Mouse (Mus musculus) layer of hippocampus, adult 8-10 months (tissue): Measurements from ENCODE around the gene Fbxo4. TPM values are rescaled to one million over a fixed set of nuclear protein-coding genes. Genes with fewer than 3 reads are reported as not detected.

Source experiments
- DNase-seq, 2 experiments: peaks; one replicate each; pipeline ENCODE4 v3.0.0; 2022; ENCODE audit warnings: low spot score in 2 of 2
- total RNA-seq, 4 experiments: library from RNA; stranded (reverse); gene quantifications; 2 replicates each; pipeline ENCODE4 v1.2.4; 2022

Fbxo4 gene
- total RNA-seq: 10 to 100 TPM in 2 of 4 experiments, 1 to 10 TPM in 2; 8.5 to 11.0 (median 9.9) TPM

GRCm38 (mm10) chr15:3979061-3979848, at the start of gene Fbxo4:
Gene Fbxo4, minus strand, starts transcription at chr15:3979573.
- peak; percentile 66 to 71 for DNase-seq

DNA sequence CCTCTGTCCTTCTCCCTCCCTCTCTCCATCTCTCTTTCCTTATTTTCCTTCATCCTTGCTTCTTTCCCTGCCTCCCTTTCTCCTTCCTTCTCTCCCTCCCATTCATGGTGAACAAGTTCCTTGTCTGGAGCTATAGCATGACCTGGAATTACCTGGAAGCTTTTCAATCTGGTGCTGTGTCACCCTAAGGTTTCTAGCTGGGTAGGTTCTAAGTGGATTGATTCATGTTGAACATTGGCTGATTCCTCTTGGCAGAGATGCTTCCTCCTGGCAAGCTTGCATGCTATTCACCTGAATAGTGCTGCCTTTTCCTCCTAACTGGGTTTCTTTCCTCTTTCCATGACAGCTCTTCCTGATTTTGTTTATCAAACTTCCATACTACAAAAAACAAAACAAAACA, 49.6 kb upstream of the Fbxo4 start:
- DNase-seq: no peak

DNA sequence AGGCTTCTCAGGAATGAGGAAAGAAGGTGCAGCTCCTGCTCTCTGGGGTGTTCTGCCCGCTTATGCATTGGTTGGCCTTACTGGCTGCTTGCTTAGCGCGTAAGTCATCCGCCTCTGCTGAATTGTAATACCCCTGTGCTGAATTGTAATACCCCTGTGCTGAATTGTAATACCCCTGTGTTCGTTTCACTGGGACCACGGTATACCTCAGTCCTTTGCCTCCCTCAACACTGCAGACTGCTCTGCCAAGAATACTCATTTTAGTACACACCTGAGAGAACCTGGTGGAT, 49.0 kb upstream of the Fbxo4 start:
- no peak for DNase-seq

DNA sequence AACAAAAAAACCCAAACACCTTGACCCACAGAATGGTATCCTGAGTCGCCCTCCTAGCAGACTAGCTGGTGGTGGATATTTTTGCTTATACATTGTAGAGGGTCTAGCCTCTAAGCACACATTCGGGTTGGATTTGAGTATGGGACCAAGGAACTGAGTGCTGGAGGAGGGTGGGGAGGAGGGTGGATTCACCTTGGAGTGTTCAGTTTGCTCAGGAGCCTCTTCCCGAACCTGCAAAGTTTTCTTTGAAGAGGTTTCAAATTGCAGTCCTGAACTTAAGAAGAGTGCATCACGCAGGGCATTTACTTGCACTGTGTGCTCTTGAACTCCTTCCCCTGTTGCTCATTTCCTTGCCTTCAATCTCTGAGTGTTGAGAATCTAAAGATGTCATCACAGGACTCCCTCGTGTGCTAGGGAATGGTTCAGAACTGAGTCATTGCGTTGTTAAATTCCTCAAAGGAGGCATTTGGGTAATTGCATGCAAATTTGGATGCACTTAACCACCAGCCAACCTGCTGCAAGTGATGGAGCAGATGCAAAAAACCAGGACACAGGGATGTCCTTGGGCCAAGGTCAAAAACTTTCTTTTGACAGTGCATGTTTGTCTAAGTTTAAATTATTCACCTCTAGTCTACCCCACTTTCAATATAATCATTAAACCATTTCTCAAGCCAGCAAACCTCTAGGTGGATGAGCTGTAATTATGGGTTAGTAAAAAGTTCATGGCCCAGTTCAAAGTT, 48.5 kb upstream of the Fbxo4 start:
- no peak for DNase-seq

GRCm38 (mm10) chr15:4026831-4027584, 47.6 kb upstream of the Fbxo4 start:
- peak; percentile 81 to 82 for DNase-seq

DNA sequence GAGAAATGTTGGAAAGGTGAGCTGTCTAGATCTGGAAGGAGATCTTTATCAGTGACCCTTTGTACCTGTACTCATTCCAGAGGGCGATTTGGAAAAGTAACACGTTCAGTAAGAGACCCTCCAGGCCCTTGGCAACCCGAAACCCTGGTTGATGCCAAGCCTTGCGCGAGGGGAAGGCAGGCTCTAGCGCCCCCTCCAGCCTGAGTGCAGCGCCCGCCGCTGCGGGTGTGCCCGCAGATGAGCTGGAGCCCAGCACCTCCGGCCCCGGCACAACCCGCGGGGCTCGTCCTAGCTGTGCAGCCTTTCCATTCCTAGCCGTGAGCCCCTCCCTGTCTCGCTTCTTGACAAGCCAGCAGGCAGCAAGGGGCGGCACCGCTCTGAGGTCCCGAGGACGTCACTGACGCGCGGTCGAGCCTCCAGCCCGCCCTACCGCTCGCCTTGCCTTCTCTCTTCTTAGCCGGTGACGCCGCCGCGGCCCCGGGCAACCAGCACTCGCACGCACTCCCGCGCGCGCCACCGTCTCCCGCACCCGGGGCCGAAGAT, 46.9 kb upstream of the Fbxo4 start, which contains the start of gene Oxct1:
TSS of gene Oxct1 (plus strand) at position 153 of the 543 bp plus-strand sequence.
- peak; percentile 93 for DNase-seq

DNA sequence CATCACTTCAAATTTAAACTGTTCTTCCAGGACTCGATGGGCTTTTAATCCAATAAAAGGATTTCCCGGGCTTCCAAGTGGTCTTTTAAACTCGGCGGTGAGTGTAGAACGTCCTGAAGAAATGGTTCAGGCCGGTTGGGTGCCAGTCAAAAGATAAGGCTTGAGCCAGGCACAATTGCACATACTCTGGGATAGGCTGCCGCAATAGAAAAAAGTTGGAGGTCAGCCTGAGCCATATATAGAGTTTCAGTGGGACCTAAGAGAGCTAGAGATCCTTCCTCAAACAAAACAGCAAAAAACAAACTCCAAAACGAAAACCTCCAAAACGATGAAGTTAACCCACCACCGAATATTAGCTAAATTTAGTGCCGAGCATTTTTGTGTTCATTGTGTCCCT, 46.1 kb upstream of the Fbxo4 start:
- no peak for DNase-seq

DNA sequence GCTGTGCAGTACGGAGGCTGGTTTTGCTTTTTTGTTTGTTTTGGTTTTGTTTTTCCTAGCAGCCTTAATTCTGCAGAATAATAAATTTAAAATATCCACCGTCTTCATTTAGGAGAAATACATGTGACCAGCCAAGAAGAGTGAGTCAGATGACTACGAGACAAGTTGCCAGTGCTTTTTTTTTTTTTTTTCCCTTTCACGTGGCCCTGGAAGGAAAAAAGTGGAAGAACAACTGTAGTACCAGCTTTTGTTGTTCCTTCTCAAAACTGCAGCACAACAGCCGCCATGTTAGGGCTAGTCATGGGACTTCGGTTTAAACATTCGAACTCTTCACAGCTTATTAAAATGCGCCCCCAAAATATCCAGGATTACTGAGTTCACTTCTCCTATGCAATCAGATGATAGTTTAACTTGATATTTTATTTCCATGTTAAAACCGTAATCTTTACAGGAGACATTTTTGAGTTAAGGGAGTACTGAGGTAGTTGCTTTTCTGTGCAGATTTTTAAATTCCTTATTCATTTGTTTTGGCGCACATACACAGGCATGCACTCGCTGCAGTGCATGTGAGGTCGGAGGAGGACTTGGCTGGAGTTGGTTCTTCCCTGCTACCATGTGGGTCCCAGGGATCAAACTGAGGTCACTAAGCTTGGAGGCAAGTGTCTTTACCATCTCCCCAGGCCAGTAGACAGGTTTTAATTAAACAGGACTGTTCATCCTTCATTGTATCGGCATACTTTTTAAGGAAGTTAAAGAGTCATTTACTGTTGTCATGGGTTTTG, 45.5 kb upstream of the Fbxo4 start:
- no peak for DNase-seq

DNA sequence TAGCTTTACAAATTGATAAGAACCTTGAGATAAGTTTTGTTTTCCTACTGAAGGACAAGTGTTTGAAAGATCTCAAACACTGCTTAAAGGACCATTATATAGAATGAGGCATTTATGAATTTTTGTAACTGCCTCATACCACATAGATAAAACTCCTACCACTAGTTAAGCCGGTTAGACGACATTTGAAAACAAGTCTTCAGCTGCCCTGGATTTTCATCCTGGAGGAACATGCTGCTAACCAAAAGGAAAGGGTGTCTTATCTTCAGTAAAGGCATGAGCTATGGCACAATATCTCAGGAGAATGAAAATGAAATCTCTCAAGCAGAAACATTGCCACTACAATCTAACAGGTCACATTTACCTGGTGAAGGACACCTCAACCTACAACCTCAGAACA, 44.4 kb upstream of the Fbxo4 start:
- DNase-seq: no peak

- no peak for DNase-seq
Measured at GRCm38 (mm10) chr15:4020711-4021110, 41.3 kb upstream of the Fbxo4 start.

DNA sequence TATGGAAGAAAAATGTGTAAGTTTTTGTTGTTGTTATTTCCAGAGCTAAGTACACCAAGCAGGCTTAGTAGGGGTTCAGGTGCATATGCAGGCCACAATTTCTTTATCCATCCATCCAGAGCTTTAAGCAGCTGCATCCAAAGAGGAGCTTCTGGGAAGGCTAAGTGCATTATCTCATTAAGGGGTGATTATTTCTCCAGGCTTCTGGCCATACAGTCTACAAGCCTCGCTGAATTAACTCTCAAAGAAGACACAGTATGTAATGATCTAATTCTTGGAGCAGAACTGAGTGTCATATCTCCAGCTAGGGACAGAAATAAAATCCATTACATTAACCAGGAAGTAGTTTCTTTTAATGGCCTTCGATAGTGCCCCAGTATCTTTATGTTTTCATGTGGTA, 34.5 kb upstream of the Fbxo4 start:
- DNase-seq: no peak

- no peak for DNase-seq
Measured at GRCm38 (mm10) chr15:4000536-4000935, 21.2 kb upstream of the Fbxo4 start.

DNA sequence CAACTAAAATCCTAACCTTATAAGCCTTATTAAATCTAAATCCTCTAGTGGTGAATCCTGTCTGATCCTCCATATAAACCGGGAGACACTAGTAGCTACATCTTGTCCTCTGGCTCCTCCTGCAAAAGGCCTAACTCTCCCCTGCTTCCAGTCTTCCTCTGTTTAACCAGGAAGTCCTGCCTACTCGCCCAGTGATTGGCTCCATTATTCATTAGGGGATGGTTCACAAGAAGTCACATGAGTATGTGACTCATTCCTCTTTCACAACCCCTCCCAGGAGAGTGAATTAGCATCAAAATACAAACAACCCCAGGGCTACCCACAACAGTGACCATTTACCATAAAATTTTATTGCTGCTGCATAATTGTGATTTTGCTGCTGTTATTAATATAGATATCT, 19.8 kb upstream of the Fbxo4 start:
- no peak for DNase-seq

GRCm38 (mm10) chr15:3996267-3997010, 17.1 kb upstream of the Fbxo4 start:
- DNase-seq: no peak

GRCm38 (mm10) chr15:3995448-3996266, 16.3 kb upstream of the Fbxo4 start, which contains the start of gene AW549877:
Gene AW549877, minus strand, starts transcription at chr15:3995744.
- peak; percentile 98 for DNase-seq

DNA sequence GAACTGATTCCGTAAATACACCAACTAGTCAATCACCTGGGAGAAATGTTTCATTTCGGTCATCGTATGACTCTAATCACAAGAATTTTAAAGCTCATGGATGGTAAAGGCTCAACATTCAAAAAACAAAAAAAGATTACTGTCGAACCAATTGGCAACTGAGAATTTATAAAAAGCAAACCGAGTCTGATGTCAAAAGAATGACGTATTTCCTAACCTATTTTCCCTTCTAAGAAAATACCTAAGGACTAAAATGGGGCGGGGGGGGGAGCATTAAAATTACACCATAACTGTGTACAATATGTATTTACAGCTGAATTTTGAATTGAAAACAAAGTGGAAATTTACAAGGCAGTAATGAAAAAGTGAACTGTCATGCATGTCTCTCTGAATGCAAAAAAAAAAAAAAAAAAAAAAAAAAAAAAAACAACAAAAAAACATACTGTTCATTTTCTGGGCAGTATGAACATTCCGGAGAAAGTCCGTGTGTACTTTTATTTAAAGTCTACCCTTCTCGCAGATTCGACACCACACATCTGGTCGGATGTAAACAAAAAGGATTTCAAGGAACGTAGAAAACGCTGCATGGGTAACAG, 15.6 kb upstream of the Fbxo4 start:
- DNase-seq: no peak

DNA sequence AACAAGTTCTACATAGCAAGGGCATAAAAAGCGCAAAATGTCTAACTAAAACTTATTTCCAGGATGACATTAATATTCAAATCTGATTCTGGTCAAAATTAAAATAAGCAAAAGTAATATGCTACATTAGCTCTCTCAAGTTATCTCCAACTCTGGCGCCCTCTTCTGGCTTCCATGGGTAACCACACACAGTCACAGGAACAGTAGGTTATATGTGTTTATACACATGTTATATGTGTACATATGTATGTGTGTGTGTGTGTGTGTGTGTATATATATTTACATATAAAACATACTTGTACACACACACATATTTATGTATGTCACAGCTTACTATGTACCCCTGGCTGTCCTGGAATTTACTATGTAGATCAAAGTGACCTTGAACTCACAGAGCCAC, 8.6 kb upstream of the Fbxo4 start:
- DNase-seq: no peak

DNA sequence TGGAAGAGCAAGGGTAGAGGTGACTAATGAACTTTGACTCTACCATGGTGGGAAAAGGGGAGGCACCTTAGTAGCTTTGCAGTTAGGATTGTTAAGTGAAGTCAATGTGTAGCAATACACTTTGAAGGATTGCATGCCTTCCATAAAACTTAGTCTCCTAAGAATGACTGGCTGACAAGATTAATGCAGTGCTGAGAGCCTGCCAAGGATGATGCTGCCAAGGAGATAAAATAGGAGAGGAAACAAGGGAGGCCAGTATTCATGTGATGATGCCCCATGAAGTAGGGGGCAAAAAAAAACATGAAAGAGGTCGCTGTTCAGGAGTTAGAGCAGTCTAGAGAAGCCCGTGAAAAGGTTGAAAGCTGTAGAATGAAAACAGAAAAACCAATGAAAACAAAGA, 5.5 kb upstream of the Fbxo4 start:
- DNase-seq: no peak

GRCm38 (mm10) chr15:3982732-3983131, 3.4 kb upstream of the Fbxo4 start:
- no peak for DNase-seq
